Mouse (Mus musculus): ENCODE data around the gene Id1. TPM values are rescaled to one million over a fixed set of nuclear protein-coding genes. Genes with fewer than 3 reads are reported as not detected.

Gene Id1
- polyA plus RNA-seq (2012; rRNA removed) (444 and 565 TPM in 2 replicates), polyA plus RNA-seq (2014; fragmentation: Nextera tagmentation; extraction: Ambion mirVana) (184 and 198 TPM in 2 replicates)

DNA sequence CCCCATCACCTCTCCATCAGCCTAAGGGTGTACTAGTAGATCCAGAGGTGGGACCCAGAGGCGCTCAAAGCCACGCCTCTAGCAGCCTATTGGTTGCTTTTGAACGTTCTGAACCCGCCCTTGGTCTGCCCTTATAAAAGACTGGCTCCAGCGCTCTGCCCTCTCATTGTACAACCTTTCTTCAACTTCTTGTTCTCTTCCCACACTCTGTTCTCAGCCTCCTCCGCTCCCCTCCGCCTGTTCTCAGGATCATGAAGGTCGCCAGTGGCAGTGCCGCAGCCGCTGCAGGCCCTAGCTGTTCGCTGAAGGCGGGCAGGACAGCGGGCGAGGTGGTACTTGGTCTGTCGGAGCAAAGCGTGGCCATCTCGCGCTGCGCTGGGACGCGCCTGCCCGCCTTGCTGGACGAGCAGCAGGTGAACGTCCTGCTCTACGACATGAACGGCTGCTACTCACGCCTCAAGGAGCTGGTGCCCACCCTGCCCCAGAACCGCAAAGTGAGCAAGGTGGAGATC lies at the start of gene Id1:
Gene Id1, plus strand, starts transcription at position 162 of the 512 bp plus-strand sequence.
- H3K4me1 ChIP-seq (ENCODE audit: control insufficient read depth, insufficient read depth, low read length), result peaks cover 27% of the 10 kb centered on the region
- peak; percentile 99; the same call in 1 of the 2 replicates for TF ChIP-seq POLR2A (IDR thresholded peaks at IDR 0.05; ENCODE audit: borderline replicate concordance, extremely low read depth, insufficient read depth, insufficient read length)
- H3K4me2 ChIP-seq (replicated peaks; ENCODE audit: low read depth, low read length, severe bottlenecking), result peak within 1 kb of the TSS; percentile 91
- ATAC-seq (ENCODE audit: low FRiP score, low read depth) (peak; percentile 77), DNase-seq (ENCODE audit: low spot score) (peak; percentile 99)
- peak within 1 kb of the TSS; percentile 88 for H3K4me3 ChIP-seq (replicated peaks; ENCODE audit: low read length)
- no peaks in the 10 kb centered on the region for H3K27me3 ChIP-seq (ENCODE audit: control insufficient read depth, insufficient read depth, low read length)
- H3K9ac ChIP-seq (ENCODE audit: low read depth, low read length, severe bottlenecking), result peak within 1 kb of the TSS; percentile 92
- no peaks in the 10 kb centered on the region for H3K9me3 ChIP-seq (ENCODE audit: control insufficient read depth, low read length)
- H3K36me3 ChIP-seq (ENCODE audit: control insufficient read depth, insufficient read depth, low read length), result peaks cover 11% of the 10 kb centered on the region; the same call in 1 of the 2 replicates
- WGBS, result 1% methylated on average over 28 of the region's 28 CpGs
- H3K27ac ChIP-seq (replicated peaks; ENCODE audit: low read depth, low read length), result peak within 1 kb of the TSS; percentile 93

GRCm38 (mm10) chr2:152686399-152686798 lies 49.7 kb upstream of the Id1 start:
- DNase-seq (ENCODE audit: low spot score), result no peak
- TF ChIP-seq POLR2A (IDR thresholded peaks at IDR 0.05; ENCODE audit: borderline replicate concordance, extremely low read depth, insufficient read depth, insufficient read length), result no peak
- WGBS, result 59% methylated on average over 12 of the region's 12 CpGs
- H3K9ac ChIP-seq (ENCODE audit: low read depth, low read length, severe bottlenecking), result no peak overlapping the region
- no peaks in the 10 kb centered on the region; the same call in 1 of the 2 replicates for H3K9me3 ChIP-seq (ENCODE audit: control insufficient read depth, low read length)
- ATAC-seq (ENCODE audit: low FRiP score, low read depth), result no peak
- H3K27ac ChIP-seq (replicated peaks; ENCODE audit: low read depth, low read length), result peak overlapping the region; percentile 26; the same call in 1 of the 2 replicates
- peak overlapping the region; percentile 45 for H3K4me3 ChIP-seq (replicated peaks; ENCODE audit: low read length)
- H3K27me3 ChIP-seq (ENCODE audit: control insufficient read depth, insufficient read depth, low read length), result no peaks in the 10 kb centered on the region
- no peaks in the 10 kb centered on the region for H3K4me1 ChIP-seq (ENCODE audit: control insufficient read depth, insufficient read depth, low read length)
- peaks cover 91% of the 10 kb centered on the region for H3K36me3 ChIP-seq (ENCODE audit: control insufficient read depth, insufficient read depth, low read length)
- H3K4me2 ChIP-seq (replicated peaks; ENCODE audit: low read depth, low read length, severe bottlenecking), result peak overlapping the region; percentile 59

- peak; percentile 92 for DNase-seq (ENCODE audit: low spot score)
- H3K4me3 ChIP-seq (replicated peaks; ENCODE audit: low read length), result peak within 1 kb of the TSS; percentile 45
- ATAC-seq (ENCODE audit: low FRiP score, low read depth), result peak; percentile 92
- no peaks in the 10 kb centered on the region; the same call in 1 of the 2 replicates for H3K9me3 ChIP-seq (ENCODE audit: control insufficient read depth, low read length)
- no peaks in the 10 kb centered on the region for H3K27me3 ChIP-seq (ENCODE audit: control insufficient read depth, insufficient read depth, low read length)
- H3K9ac ChIP-seq (ENCODE audit: low read depth, low read length, severe bottlenecking), result peak within 1 kb of the TSS; percentile 43
- H3K36me3 ChIP-seq (ENCODE audit: control insufficient read depth, insufficient read depth, low read length), result peaks cover 90% of the 10 kb centered on the region
- TF ChIP-seq POLR2A (IDR thresholded peaks at IDR 0.05; ENCODE audit: borderline replicate concordance, extremely low read depth, insufficient read depth, insufficient read length), result 0 out of 2 replicates have a peak, but pooled peaks have one; percentile 10
- H3K27ac ChIP-seq (replicated peaks; ENCODE audit: low read depth, low read length), result peak within 1 kb of the TSS; percentile 26; the same call in 1 of the 2 replicates
- peak within 1 kb of the TSS; percentile 59 for H3K4me2 ChIP-seq (replicated peaks; ENCODE audit: low read depth, low read length, severe bottlenecking)
- H3K4me1 ChIP-seq (ENCODE audit: control insufficient read depth, insufficient read depth, low read length), result no peaks in the 10 kb centered on the region
- 54% methylated on average over 45 of the region's 45 CpGs for WGBS
These were observed 49.2 kb upstream of the Id1 start, which contains the start of gene Mcts2 for GRCm38 (mm10) chr2:152686806-152687267. TSS of gene Mcts2 (plus strand) at chr2:152687035.

DNA sequence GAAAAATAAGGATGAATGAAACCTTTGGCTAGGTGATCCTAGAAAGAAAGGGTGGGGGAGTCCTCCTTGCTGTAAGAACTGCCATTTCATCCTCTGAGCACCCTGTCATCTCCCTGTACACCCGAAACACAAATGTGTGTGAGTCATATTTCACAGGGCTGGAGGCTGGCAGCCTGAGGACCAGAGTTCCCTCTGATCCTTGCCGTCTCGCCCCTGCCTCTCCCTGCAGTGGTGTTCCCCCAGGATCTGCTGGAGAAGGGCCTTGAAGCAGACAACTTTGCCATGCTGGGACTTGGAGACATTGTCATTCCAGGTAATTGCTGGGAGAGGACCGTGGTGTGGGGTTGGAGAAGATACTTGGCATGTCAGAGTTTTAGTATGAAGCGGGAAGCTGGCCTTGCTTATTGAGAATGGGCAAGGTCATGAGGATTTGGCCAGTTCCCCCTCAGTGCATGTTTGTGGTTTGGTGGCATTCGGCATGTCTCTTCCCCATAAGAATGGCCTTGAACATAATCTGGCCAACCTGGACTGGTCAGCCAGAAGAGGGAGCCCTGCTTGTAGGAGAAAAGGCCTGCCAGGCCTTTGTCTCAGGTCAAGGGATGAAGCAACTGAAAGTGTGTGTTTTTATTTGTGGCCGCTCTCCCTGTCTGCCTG lies 44.4 kb upstream of the Id1 start:
- DNase-seq (ENCODE audit: low spot score) (no peak), ATAC-seq (ENCODE audit: low FRiP score, low read depth) (no peak)
- Histone ChIP-seq H3K4me2 (replicated peaks; ENCODE audit: low read depth, low read length, severe bottlenecking) (no peak overlapping the region), H3K36me3 (ENCODE audit: control insufficient read depth, insufficient read depth, low read length) (peaks cover 73% of the 10 kb centered on the region), H3K27ac (replicated peaks; ENCODE audit: low read depth, low read length) (no peak overlapping the region), H3K4me1 (ENCODE audit: control insufficient read depth, insufficient read depth, low read length) (no peaks in the 10 kb centered on the region), H3K27me3 (ENCODE audit: control insufficient read depth, insufficient read depth, low read length) (no peaks in the 10 kb centered on the region), H3K9me3 (ENCODE audit: control insufficient read depth, low read length) (no peaks in the 10 kb centered on the region), H3K9ac (ENCODE audit: low read depth, low read length, severe bottlenecking) (no peak overlapping the region), H3K4me3 (replicated peaks; ENCODE audit: low read length) (no peak overlapping the region)
- no peak for TF ChIP-seq POLR2A (IDR thresholded peaks at IDR 0.05; ENCODE audit: borderline replicate concordance, extremely low read depth, insufficient read depth, insufficient read length)
- 78% methylated on average over 7 of the region's 7 CpGs for WGBS

DNA sequence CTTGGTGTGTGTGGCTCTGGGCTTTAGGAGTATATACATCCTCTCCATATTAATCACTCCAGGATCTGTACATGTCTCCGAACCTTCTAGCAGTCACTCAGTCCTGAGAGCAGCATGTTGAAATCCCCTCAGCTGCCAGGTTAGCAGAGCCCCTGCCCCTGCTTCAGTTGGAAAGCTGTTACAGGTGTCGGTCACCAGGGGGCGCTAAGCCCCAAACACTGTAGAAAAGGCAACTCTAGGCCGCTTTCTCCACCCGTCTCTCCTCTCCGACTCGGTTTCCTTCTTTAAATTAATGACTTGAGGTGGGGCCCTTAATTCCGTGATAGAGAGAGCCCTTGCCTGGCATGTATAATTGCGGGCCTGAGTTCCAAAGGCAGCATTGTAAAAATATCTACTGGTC lies 42.8 kb upstream of the Id1 start:
- Histone ChIP-seq H3K9me3 (ENCODE audit: control insufficient read depth, low read length) (no peaks in the 10 kb centered on the region), H3K4me2 (replicated peaks; ENCODE audit: low read depth, low read length, severe bottlenecking) (peak overlapping the region; percentile 24; the same call in 1 of the 2 replicates), H3K9ac (ENCODE audit: low read depth, low read length, severe bottlenecking) (peak overlapping the region; percentile 25; the same call in 1 of the 2 replicates), H3K4me3 (replicated peaks; ENCODE audit: low read length) (no peak overlapping the region), H3K27me3 (ENCODE audit: control insufficient read depth, insufficient read depth, low read length) (no peaks in the 10 kb centered on the region), H3K36me3 (ENCODE audit: control insufficient read depth, insufficient read depth, low read length) (peaks cover 71% of the 10 kb centered on the region), H3K27ac (replicated peaks; ENCODE audit: low read depth, low read length) (no peak overlapping the region), H3K4me1 (ENCODE audit: control insufficient read depth, insufficient read depth, low read length) (peaks cover 3% of the 10 kb centered on the region)
- 17% methylated on average over 9 of the region's 9 CpGs for WGBS
- ATAC-seq (ENCODE audit: low FRiP score, low read depth) (peak; percentile 60), DNase-seq (ENCODE audit: low spot score) (peak; percentile 82)
- TF ChIP-seq POLR2A (IDR thresholded peaks at IDR 0.05; ENCODE audit: borderline replicate concordance, extremely low read depth, insufficient read depth, insufficient read length), result 0 out of 2 replicates have a peak, but pooled peaks have one; percentile 16
